Mouse (Mus musculus) testis, adult 2 months (tissue): ENCODE measurements around the gene Sirt1. TPM values are rescaled to one million over a fixed set of nuclear protein-coding genes. Genes with fewer than 3 reads are reported as not detected.

Experiments used
- H3K27ac ChIP-seq: fragments of 200-500 bp; 2 replicates; pipeline ENCODE4 v1.5.1; 2012; ENCODE audit warnings: low read depth, low read length; ENCODE audit not compliant: control insufficient read depth, insufficient read depth
- H3K27me3 ChIP-seq: fragments of 200-500 bp; 2 replicates; pipeline ENCODE4 v1.6.1; 2012; ENCODE audit warnings: mild to moderate bottlenecking, low read length, moderate library complexity; ENCODE audit not compliant: control insufficient read depth, insufficient read depth
- H3K36me3 ChIP-seq: fragments of 200-500 bp; 2 replicates; pipeline ENCODE4 v1.6.1; 2012; ENCODE audit warnings: mild to moderate bottlenecking, low read length; ENCODE audit not compliant: control insufficient read depth, insufficient read depth
- H3K4me1 ChIP-seq: fragments of 200-500 bp; 2 replicates; pipeline ENCODE4 v1.6.1; 2012; ENCODE audit warnings: low read length; ENCODE audit not compliant: control insufficient read depth, insufficient read depth
- H3K4me3 ChIP-seq: fragments of 200-500 bp; 2 replicates; pipeline ENCODE4 v1.5.1; 2012; ENCODE audit warnings: low read depth, mild to moderate bottlenecking, low read length, moderate library complexity, mixed read lengths; ENCODE audit not compliant: control insufficient read depth
- CTCF ChIP-seq: fragments of 200-500 bp; IDR thresholded peaks from 2 replicates; pipeline ENCODE4 v1.5.1; 2012; ENCODE audit warnings: low read depth, mild to moderate bottlenecking, inconsistent platforms, low read length, moderate library complexity; ENCODE audit not compliant: control insufficient read depth, insufficient read depth, insufficient replicate concordance
- POLR2A ChIP-seq: fragments of 200-500 bp; IDR thresholded peaks from 2 replicates; pipeline ENCODE4 v1.6.1; 2012; ENCODE audit warnings: low read depth, mild to moderate bottlenecking, inconsistent platforms, low read length, moderate library complexity; ENCODE audit not compliant: control insufficient read depth
- polyA plus RNA-seq: library from polyadenylated mRNA; depleted of rRNA; stranded (reverse); fragments of >200 nt; gene quantifications from 2 replicates; pipeline ENCODE4 v1.2.3, GENCODE M21; 2012; rRNA removed

The Sirt1 gene
- polyA plus RNA-seq, 1 experiment, result 7.0 TPM

DNA sequence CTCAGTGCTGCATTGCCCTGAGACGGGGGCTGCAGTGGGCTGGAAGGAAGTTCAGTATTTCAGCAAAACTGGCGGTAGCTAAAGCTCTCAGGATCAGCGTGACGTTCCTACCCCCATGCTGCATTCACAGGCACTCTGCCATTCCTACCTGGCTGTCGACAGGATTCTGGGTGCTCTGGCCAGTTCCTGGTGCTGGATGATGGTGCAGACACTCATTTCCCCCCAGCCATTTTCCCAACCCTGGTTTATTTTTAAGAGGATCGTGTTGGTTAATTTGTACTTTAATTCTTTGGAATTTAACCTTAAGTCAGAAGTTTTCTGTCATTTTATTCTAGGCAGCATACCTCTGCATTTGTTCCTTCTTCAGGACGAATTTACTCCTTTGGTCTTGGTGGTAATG is 98.7 kb downstream of the Sirt1 start:
- Histone ChIP-seq H3K27me3 (no peaks in the 10 kb centered on the region), H3K27ac (no peak overlapping the region), H3K4me3 (no peak overlapping the region), H3K4me1 (no peaks in the 10 kb centered on the region), H3K36me3 (no peaks in the 10 kb centered on the region)
- no peak for TF ChIP-seq CTCF
- TF ChIP-seq POLR2A, result no peak

GRCm38 (mm10) chr10:63282417-63282816 is 99.1 kb downstream of the Sirt1 start:
- Histone ChIP-seq H3K27me3 (no peaks in the 10 kb centered on the region), H3K4me3 (no peak overlapping the region), H3K4me1 (no peaks in the 10 kb centered on the region), H3K36me3 (no peaks in the 10 kb centered on the region), H3K27ac (no peak overlapping the region)
- TF ChIP-seq POLR2A, result no peak
- no peak for TF ChIP-seq CTCF

DNA sequence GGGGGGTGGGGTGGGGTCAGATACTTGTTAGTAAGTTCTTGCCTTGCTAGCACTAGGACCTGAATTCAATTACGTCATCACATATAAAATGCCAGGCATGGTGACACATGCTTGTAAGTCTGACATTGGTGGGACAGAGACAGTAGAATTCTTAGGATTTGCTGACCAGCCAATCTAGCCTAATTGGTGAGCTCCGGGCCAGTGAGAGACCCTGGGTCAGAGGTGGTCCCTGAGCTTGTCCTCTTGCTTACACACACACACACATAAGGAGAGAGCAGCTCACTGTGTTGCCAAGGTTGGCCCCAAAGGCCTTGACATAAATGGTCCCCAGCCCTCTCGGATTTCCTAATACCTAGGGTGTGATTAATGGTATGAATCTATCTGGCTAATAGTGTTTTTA is 101.7 kb downstream of the Sirt1 start:
- no peaks in the 10 kb centered on the region for H3K4me1 ChIP-seq
- H3K4me3 ChIP-seq, result no peak overlapping the region
- H3K27ac ChIP-seq, result no peak overlapping the region
- no peaks in the 10 kb centered on the region for H3K36me3 ChIP-seq
- no peak for TF ChIP-seq CTCF
- TF ChIP-seq POLR2A, result no peak
- H3K27me3 ChIP-seq, result no peaks in the 10 kb centered on the region

DNA sequence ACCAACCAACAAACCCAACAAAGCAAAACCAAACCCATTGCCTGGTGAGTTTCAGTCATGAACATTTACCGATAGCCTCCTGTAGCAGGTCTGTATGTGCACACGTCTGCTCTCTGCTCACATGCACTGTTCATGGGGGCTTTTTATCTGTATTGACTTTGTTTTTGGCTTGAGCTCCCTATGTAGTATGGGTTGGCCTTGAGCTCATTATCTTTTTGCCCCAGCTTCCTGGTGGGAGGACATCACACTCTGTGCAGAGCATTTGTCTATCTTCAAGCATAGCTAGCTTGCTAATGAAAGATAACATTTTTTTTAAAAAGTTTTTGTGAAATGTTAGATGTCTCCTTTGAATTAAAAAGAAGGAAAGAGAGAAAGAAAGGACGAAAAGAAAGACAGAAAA is 104.5 kb downstream of the Sirt1 start:
- Histone ChIP-seq H3K36me3 (no peaks in the 10 kb centered on the region), H3K4me1 (no peaks in the 10 kb centered on the region), H3K4me3 (no peak overlapping the region), H3K27ac (peak overlapping the region; percentile 77; the same call in 1 of the 2 replicates), H3K27me3 (no peaks in the 10 kb centered on the region)
- TF ChIP-seq POLR2A (no peak), CTCF (no peak)

DNA sequence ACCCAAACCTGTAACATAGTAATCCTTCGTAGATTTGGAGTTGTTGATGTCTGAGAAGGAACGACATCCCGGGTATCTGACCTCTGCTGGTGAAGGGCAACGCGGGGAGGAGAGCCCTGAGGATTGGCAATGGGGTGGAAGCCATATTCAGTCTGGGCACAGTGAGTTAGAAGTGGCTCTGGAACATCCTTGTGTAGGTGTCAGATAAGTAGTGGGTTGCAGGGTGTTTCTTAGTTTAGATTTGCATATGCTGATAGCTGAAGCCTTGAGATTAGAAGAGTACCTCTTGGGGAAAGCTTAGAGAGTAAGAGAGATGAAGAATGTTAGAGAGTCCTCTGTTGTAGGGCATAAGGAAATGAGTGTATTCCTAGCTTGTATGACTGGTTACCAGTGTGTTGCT is 108.6 kb downstream of the Sirt1 start:
- no peak overlapping the region for H3K4me3 ChIP-seq
- H3K27ac ChIP-seq, result no peak overlapping the region
- H3K4me1 ChIP-seq, result no peaks in the 10 kb centered on the region
- H3K36me3 ChIP-seq, result no peaks in the 10 kb centered on the region
- TF ChIP-seq POLR2A (no peak), CTCF (no peak)
- no peaks in the 10 kb centered on the region for H3K27me3 ChIP-seq

GRCm38 (mm10) chr10:63272401-63272800 is 109.1 kb downstream of the Sirt1 start:
- no peaks in the 10 kb centered on the region for H3K4me1 ChIP-seq
- no peaks in the 10 kb centered on the region for H3K36me3 ChIP-seq
- TF ChIP-seq POLR2A (no peak), CTCF (no peak)
- no peaks in the 10 kb centered on the region for H3K27me3 ChIP-seq
- no peak overlapping the region for H3K27ac ChIP-seq
- no peak overlapping the region for H3K4me3 ChIP-seq

Other genes starting within 250 kb of the Sirt1 start
- 3.2 and 3.5 TPM in 2 replicates for gene Mypn, start 177.8 kb downstream of the Sirt1 start, polyA plus RNA-seq
- gene Herc4, start 137.9 kb downstream of the Sirt1 start, polyA plus RNA-seq, result 60.8 and 71.4 TPM in 2 replicates
- 1.6 and 1.7 TPM in 2 replicates for gene Dnajc12, start 739 bp upstream of the Sirt1 start, polyA plus RNA-seq
- 0.88 TPM in 1 of 2 replicates, not detected in the other for gene Gm7075, start 40.1 kb upstream of the Sirt1 start, polyA plus RNA-seq
- 35.0 and 38.9 TPM in 2 replicates for gene Ctnna3, start 48.4 kb upstream of the Sirt1 start, polyA plus RNA-seq